Mouse (Mus musculus) myocyte (in vitro differentiated cells): ENCODE measurements around the gene Vmn1r85.
"Not testable (repeated sequence)": the region's sequence is repeated elsewhere in the genome, so short reads cannot be mapped to it uniquely, and the experiment has no call there.

Experiments
- CEBPB ChIP-seq: IDR thresholded peaks from 2 replicates; pipeline ENCODE4 v1.6.1; 2011; ENCODE audit warnings: mild to moderate bottlenecking, moderate library complexity; ENCODE audit not compliant: poor library complexity, insufficient read depth, severe bottlenecking
- E2F4 ChIP-seq: IDR thresholded peaks from one replicate; pipeline ENCODE4 v1.6.1; 2011; ENCODE audit warnings: mild to moderate bottlenecking, control low read depth, moderate library complexity; ENCODE audit not compliant: insufficient read depth
- MAX ChIP-seq: IDR thresholded peaks from one replicate; pipeline ENCODE4 v1.6.1; 2011; ENCODE audit warnings: low read depth, mild to moderate bottlenecking, control low read depth
- MYOD1 ChIP-seq, 3 experiments: IDR thresholded peaks; one replicate each; pipeline ENCODE4 v1.6.1; 2011; ENCODE audit warnings: control low read depth in 2 of 3, low read depth in 2 of 3, mild to moderate bottlenecking in 2 of 3, moderate library complexity in 1 of 3; ENCODE audit not compliant: insufficient read length in 2 of 3, control insufficient read depth in 1 of 3
- POLR2A ChIP-seq: IDR thresholded peaks from one replicate; pipeline ENCODE4 v1.6.1; 2011; ENCODE audit warnings: low read depth, mild to moderate bottlenecking, control low read depth, moderate library complexity; ENCODE audit not compliant: insufficient read length
- SRF ChIP-seq: IDR thresholded peaks from one replicate; pipeline ENCODE4 v1.6.1; 2011; ENCODE audit warnings: low read depth; ENCODE audit not compliant: control insufficient read depth, insufficient read length
- TCF12 ChIP-seq: IDR thresholded peaks from one replicate; pipeline ENCODE4 v1.6.1; 2011; ENCODE audit warnings: mild to moderate bottlenecking, control low read depth; ENCODE audit not compliant: poor library complexity, insufficient read depth, severe bottlenecking
- USF1 ChIP-seq: IDR thresholded peaks from one replicate; pipeline ENCODE4 v1.6.1; 2011; ENCODE audit warnings: low read depth, mild to moderate bottlenecking, control low read depth, moderate library complexity

- not testable (repeated sequence) for TF ChIP-seq POLR2A; USF1; SRF; TCF12; E2F4; CEBPB; MAX; MYOD1 (IDR thresholded peaks at IDR 0.05; ENCODE audit: control insufficient read depth in 1 of 3, insufficient read length in 2 of 3, low read depth in 2 of 3)
Observed at GRCm38 (mm10) chr7:13063399-13063798, 31.6 kb downstream of the Vmn1r85 start.
